Mouse (Mus musculus): ENCODE data around the gene Scn1a.

DNA sequence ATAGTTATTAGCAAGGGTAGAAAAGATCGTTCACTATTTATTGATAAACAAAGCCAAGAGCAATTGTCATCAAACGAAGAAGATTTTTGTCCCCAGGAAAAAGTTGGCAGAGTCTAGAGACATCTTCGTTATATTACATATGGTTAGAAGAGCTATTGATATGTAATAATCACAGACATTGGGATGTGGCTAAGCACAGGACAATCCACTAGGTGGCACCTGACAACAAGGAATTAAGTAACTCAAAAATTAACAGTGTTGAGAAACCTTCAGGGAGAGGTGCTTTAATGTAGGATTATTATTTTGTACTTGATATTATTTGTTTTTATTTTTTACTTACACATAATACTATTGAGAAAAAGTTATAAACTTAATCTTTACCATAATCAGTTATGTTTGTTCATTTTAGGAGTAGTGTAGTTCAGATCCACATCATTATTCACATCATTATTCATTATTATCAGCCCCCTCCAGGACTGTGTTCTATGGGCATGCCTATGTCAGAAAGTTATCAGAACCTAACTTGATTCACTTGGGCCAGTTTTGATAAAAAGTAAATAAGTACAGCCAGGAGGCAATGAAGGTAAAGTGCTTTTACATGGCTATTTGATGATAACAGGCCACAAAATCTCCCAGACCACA lies 32.7 kb upstream of the Scn1a start:
- no peak for TF ChIP-seq CTCF (IDR thresholded peaks at IDR 0.05; ENCODE audit: control insufficient read depth, insufficient read depth, insufficient replicate concordance, low read depth, low read length)
- TF ChIP-seq POLR2A (IDR thresholded peaks at IDR 0.05; ENCODE audit: control insufficient read depth, low read depth, low read length) = no peak
